Comparison of ENCODE assay signal across 8 mouse cellular contexts in the genomic region with DNA sequence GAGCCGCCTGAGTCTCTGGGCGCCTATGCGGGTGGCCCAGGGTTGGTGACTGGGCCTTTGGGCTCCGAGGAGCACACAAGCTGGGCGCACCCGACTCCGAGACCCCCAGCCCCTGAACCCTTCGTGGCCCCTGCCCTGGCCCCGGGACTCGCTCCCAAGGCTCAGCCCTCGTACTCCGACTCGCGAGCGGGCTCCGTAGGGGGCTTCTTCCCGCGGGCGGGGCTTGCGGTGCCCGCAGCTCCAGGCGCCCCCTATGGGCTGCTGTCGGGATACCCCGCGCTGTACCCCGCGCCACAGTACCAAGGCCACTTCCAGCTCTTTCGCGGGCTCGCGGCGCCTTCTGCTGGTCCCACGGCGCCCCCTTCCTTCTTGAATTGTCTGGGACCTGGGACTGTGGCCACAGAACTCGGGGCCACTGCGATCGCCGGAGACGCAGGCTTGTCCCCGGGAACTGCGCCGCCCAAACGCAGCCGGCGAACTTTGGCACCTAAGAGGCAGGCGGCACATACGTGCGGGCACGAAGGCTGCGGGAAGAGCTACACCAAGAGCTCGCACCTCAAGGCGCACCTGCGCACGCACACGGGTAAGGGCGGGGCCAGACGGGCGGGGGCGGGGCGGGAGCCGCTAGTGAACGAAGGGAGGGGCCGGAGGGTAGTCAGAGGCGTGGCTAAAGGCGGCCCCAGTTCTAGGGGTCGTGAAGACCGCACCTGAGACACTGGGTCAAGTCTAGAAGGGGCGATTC. TPM values are rescaled to one million over a fixed set of nuclear protein-coding genes. Genes with fewer than 3 reads are reported as not detected.
DNase-seq lines count a peak whose midpoint lies in the region; ATAC-seq lines count a peak whose summit lies in the region.

No protein-coding gene starts in this region.

- no peaks in the 10 kb centered on the region for H3K36me3 ChIP-seq in megakaryocyte, embryonic 14.5 days (replicated peaks; ENCODE audit: low read length)

- ATAC-seq in inflammation-experienced regulatory T-cells, adult 6 months: peak; percentile 89

- DNase-seq in adrenal gland, adult (ENCODE audit: inconsistent age in 2 of 2, low spot score in 1 of 2): peak; percentile 94 to 97
- peak; percentile 80 for DNase-seq in embryo, embryonic 10 days (ENCODE audit: low spot score)
- peak; percentile 95 for DNase-seq in gastrocnemius, postnatal 10 days
- peak; percentile 53 to 93 for DNase-seq in left cerebral cortex, adult 9 months (ENCODE audit: low spot score in 2 of 2)
- DNase-seq in right cerebral cortex, adult 2 months (ENCODE audit: low spot score in 2 of 2): peak; percentile 88 to 93
- peak; percentile 79 for DNase-seq in urinary bladder, postnatal 10 days (ENCODE audit: low spot score)

- H3K4me3 ChIP-seq in megakaryocyte, embryonic 14.5 days (replicated peaks): peak overlapping the region; percentile 94

- peaks cover 4% of the 10 kb centered on the region for H3K27me3 ChIP-seq in megakaryocyte, embryonic 14.5 days (replicated peaks)

- H3K4me1 ChIP-seq in megakaryocyte, embryonic 14.5 days: peaks cover 43% of the 10 kb centered on the region

- H3K9me3 ChIP-seq in megakaryocyte, embryonic 14.5 days: no peaks in the 10 kb centered on the region

RNA-seq across cellular contexts. Expression of a gene that starts 1.4 kb away (rescaled TPM):
- total RNA-seq in gastrocnemius, postnatal 10 days (2021): under 1 TPM in 1 of 2 experiments, not detected in 1; 0.84 TPM
- polyA plus RNA-seq in inflammation-experienced regulatory T-cells, adult 6 months (2017; shearing (Covaris generic)): not detected
- polyA plus RNA-seq in megakaryocyte, embryonic 14.5 days (2012; ENCODE audit: insufficient read depth, low replicate concordance): 7.9 and 11.9 TPM in 2 replicates

RNA-seq across cellular contexts. Expression of a gene that starts 5.3 kb away (rescaled TPM):
- total RNA-seq in gastrocnemius, postnatal 10 days (2021): 1 to 10 TPM; 5.7 to 6.2 TPM
- 10 to 100 TPM; 10.5 to 21.7 (median 20.0) TPM for polyA plus RNA-seq in inflammation-experienced regulatory T-cells, adult 6 months (2017; shearing (Covaris generic))
- polyA plus RNA-seq in megakaryocyte, embryonic 14.5 days (2012; ENCODE audit: insufficient read depth, low replicate concordance): 3.5 and 13.5 TPM in 2 replicates

RNA-seq across cellular contexts. Expression of a gene that starts 9.4 kb away (rescaled TPM):
- total RNA-seq in gastrocnemius, postnatal 10 days (2021): 10 to 100 TPM; 21.1 to 24.1 TPM
- 10 to 100 TPM; 14.5 to 19.9 (median 19.2) TPM for polyA plus RNA-seq in inflammation-experienced regulatory T-cells, adult 6 months (2017; shearing (Covaris generic))
- polyA plus RNA-seq in megakaryocyte, embryonic 14.5 days (2012; ENCODE audit: insufficient read depth, low replicate concordance): 13.9 and 24.1 TPM in 2 replicates

RNA-seq across cellular contexts. Expression of a gene that starts 31.2 kb away (rescaled TPM):
- 1 to 10 TPM; 4.7 to 5.2 TPM for total RNA-seq in gastrocnemius, postnatal 10 days (2021)
- polyA plus RNA-seq in inflammation-experienced regulatory T-cells, adult 6 months (2017; shearing (Covaris generic)): 10 to 100 TPM in 1 of 3 experiments, 1 to 10 TPM in 2; 4.3 to 19.0 (median 6.8) TPM
- 24.3 and 63.0 TPM in 2 replicates for polyA plus RNA-seq in megakaryocyte, embryonic 14.5 days (2012; ENCODE audit: insufficient read depth, low replicate concordance)

RNA-seq across cellular contexts. Expression of a gene that starts 34.1 kb away (rescaled TPM):
- total RNA-seq in gastrocnemius, postnatal 10 days (2021): under 1 TPM; 0.20 to 0.45 TPM
- 1 to 10 TPM in 2 of 3 experiments, under 1 TPM in 1; 0.84 to 1.5 (median 1.1) TPM for polyA plus RNA-seq in inflammation-experienced regulatory T-cells, adult 6 months (2017; shearing (Covaris generic))
- 0.20 TPM in 1 of 2 replicates, not detected in the other for polyA plus RNA-seq in megakaryocyte, embryonic 14.5 days (2012; ENCODE audit: insufficient read depth, low replicate concordance)

Comparison
In these comparisons a context has a peak if more than half of its experiments do, and no peak if none do; other contexts are left out.
1. Peak in every context shown above with its lines: DNase-seq, ATAC-seq and H3K4me3 ChIP-seq.